Mouse (Mus musculus): ENCODE data around the gene St3gal2. TPM values are rescaled to one million over a fixed set of nuclear protein-coding genes. Genes with fewer than 3 reads are reported as not detected.

The St3gal2 gene
- polyA plus RNA-seq (2015; fragmentation: Nextera tagmentation; extraction: Ambion mirVana) = 25.9 and 26.8 TPM in 2 replicates

- H3K27ac ChIP-seq (ENCODE audit: low read length) = peak within 1 kb of the TSS; percentile 83
Measured at GRCm38 (mm10) chr8:110919341-110920031, at the start of gene St3gal2. Gene St3gal2, plus strand, starts transcription at chr8:110919922.

DNA sequence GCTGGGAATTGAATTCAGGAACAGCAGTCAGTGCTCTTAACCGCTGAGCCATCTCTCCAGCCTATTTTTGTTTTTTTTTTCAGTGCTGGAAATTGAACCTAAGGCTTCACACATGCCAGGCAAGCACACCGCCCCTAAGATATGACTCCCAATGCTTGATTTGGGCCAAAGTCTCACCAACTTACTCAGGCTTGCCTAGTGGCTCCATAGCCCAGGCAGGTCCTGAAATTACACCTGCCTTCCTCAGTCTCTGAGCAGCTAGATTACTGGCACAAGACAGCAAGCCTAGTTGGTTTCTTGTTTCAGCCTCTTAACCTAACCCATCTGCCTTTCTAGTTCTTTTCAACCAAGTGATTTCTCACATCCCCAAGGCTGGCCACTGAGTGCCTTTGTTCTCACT lies 49.2 kb upstream of the St3gal2 start:
- no peak overlapping the region for H3K4me2 ChIP-seq (ENCODE audit: low read length)
- H3K27ac ChIP-seq (ENCODE audit: low read length) = no peak overlapping the region
- no peaks in the 10 kb centered on the region for H3K9me3 ChIP-seq (replicated peaks; ENCODE audit: control insufficient read depth, low read length, poor library complexity, severe bottlenecking)
- H3K9ac ChIP-seq (ENCODE audit: low read depth, low read length) = no peak overlapping the region
- ATAC-seq = no peak
- no peaks in the 10 kb centered on the region for H3K27me3 ChIP-seq (ENCODE audit: control insufficient read depth, insufficient read depth, low read depth, low read length)
- H3K36me3 ChIP-seq (ENCODE audit: control insufficient read depth, insufficient read depth, low read length) = peaks cover 49% of the 10 kb centered on the region
- 98% methylated on average over 2 of the region's 2 CpGs for WGBS
- H3K4me3 ChIP-seq (ENCODE audit: low read depth, low read length) = no peak overlapping the region
- H3K4me1 ChIP-seq (ENCODE audit: control insufficient read depth, insufficient read depth, low read length) = no peaks in the 10 kb centered on the region

More at GRCm38 (mm10) chr8:110919341-110920031, at the start of gene St3gal2:
- no peaks in the 10 kb centered on the region for H3K27me3 ChIP-seq (ENCODE audit: control insufficient read depth, insufficient read depth, low read depth, low read length)
- peak; percentile 99 for ATAC-seq
- H3K4me1 ChIP-seq (ENCODE audit: control insufficient read depth, insufficient read depth, low read length) = peaks cover 24% of the 10 kb centered on the region
- H3K9me3 ChIP-seq (replicated peaks; ENCODE audit: control insufficient read depth, low read length, poor library complexity, severe bottlenecking) = no peaks in the 10 kb centered on the region
- peak within 1 kb of the TSS; percentile 90 for H3K9ac ChIP-seq (ENCODE audit: low read depth, low read length)
- H3K36me3 ChIP-seq (ENCODE audit: control insufficient read depth, insufficient read depth, low read length) = no peaks in the 10 kb centered on the region
- H3K4me3 ChIP-seq (ENCODE audit: low read depth, low read length) = peak within 1 kb of the TSS; percentile 89
- H3K4me2 ChIP-seq (ENCODE audit: low read length) = peak within 1 kb of the TSS; percentile 96
- WGBS = 2% methylated on average over 20 of the region's 36 CpGs

GRCm38 (mm10) chr8:110877862-110878261 lies 41.9 kb upstream of the St3gal2 start:
- Histone ChIP-seq H3K27me3 (ENCODE audit: control insufficient read depth, insufficient read depth, low read depth, low read length) (no peaks in the 10 kb centered on the region), H3K9ac (ENCODE audit: low read depth, low read length) (no peak overlapping the region), H3K27ac (ENCODE audit: low read length) (no peak overlapping the region), H3K9me3 (replicated peaks; ENCODE audit: control insufficient read depth, low read length, poor library complexity, severe bottlenecking) (no peaks in the 10 kb centered on the region), H3K4me3 (ENCODE audit: low read depth, low read length) (no peak overlapping the region), H3K36me3 (ENCODE audit: control insufficient read depth, insufficient read depth, low read length) (peaks cover 53% of the 10 kb centered on the region), H3K4me2 (ENCODE audit: low read length) (no peak overlapping the region), H3K4me1 (ENCODE audit: control insufficient read depth, insufficient read depth, low read length) (no peaks in the 10 kb centered on the region)
- WGBS = 94% methylated on average over 4 of the region's 4 CpGs
- ATAC-seq = no peak

- ATAC-seq = no peak
- Histone ChIP-seq H3K36me3 (ENCODE audit: control insufficient read depth, insufficient read depth, low read length) (peaks cover 48% of the 10 kb centered on the region), H3K27me3 (ENCODE audit: control insufficient read depth, insufficient read depth, low read depth, low read length) (no peaks in the 10 kb centered on the region), H3K4me2 (ENCODE audit: low read length) (no peak overlapping the region), H3K9ac (ENCODE audit: low read depth, low read length) (no peak overlapping the region), H3K4me3 (ENCODE audit: low read depth, low read length) (no peak overlapping the region), H3K9me3 (replicated peaks; ENCODE audit: control insufficient read depth, low read length, poor library complexity, severe bottlenecking) (no peaks in the 10 kb centered on the region), H3K27ac (ENCODE audit: low read length) (no peak overlapping the region), H3K4me1 (ENCODE audit: control insufficient read depth, insufficient read depth, low read length) (no peaks in the 10 kb centered on the region)
- 92% methylated on average over 10 of the region's 10 CpGs for WGBS
Measured at GRCm38 (mm10) chr8:110881741-110882310, 37.9 kb upstream of the St3gal2 start.

GRCm38 (mm10) chr8:110883824-110884223 lies 35.9 kb upstream of the St3gal2 start:
- H3K36me3 ChIP-seq (ENCODE audit: control insufficient read depth, insufficient read depth, low read length) = peaks cover 48% of the 10 kb centered on the region
- no peak overlapping the region for H3K4me3 ChIP-seq (ENCODE audit: low read depth, low read length)
- H3K27me3 ChIP-seq (ENCODE audit: control insufficient read depth, insufficient read depth, low read depth, low read length) = no peaks in the 10 kb centered on the region
- H3K9ac ChIP-seq (ENCODE audit: low read depth, low read length) = no peak overlapping the region
- no peak for ATAC-seq
- H3K9me3 ChIP-seq (replicated peaks; ENCODE audit: control insufficient read depth, low read length, poor library complexity, severe bottlenecking) = no peaks in the 10 kb centered on the region
- 97% methylated on average over 18 of the region's 18 CpGs for WGBS
- no peaks in the 10 kb centered on the region for H3K4me1 ChIP-seq (ENCODE audit: control insufficient read depth, insufficient read depth, low read length)
- H3K27ac ChIP-seq (ENCODE audit: low read length) = no peak overlapping the region
- H3K4me2 ChIP-seq (ENCODE audit: low read length) = no peak overlapping the region

- ATAC-seq = no peak
- Histone ChIP-seq H3K4me2 (ENCODE audit: low read length) (no peak overlapping the region), H3K36me3 (ENCODE audit: control insufficient read depth, insufficient read depth, low read length) (peaks cover 28% of the 10 kb centered on the region), H3K4me1 (ENCODE audit: control insufficient read depth, insufficient read depth, low read length) (no peaks in the 10 kb centered on the region), H3K27me3 (ENCODE audit: control insufficient read depth, insufficient read depth, low read depth, low read length) (no peaks in the 10 kb centered on the region), H3K9ac (ENCODE audit: low read depth, low read length) (no peak overlapping the region), H3K27ac (ENCODE audit: low read length) (no peak overlapping the region), H3K4me3 (ENCODE audit: low read depth, low read length) (no peak overlapping the region), H3K9me3 (replicated peaks; ENCODE audit: control insufficient read depth, low read length, poor library complexity, severe bottlenecking) (no peaks in the 10 kb centered on the region)
- WGBS = 85% methylated on average over 3 of the region's 3 CpGs
Measured at GRCm38 (mm10) chr8:110886634-110887033, 33.1 kb upstream of the St3gal2 start.

DNA sequence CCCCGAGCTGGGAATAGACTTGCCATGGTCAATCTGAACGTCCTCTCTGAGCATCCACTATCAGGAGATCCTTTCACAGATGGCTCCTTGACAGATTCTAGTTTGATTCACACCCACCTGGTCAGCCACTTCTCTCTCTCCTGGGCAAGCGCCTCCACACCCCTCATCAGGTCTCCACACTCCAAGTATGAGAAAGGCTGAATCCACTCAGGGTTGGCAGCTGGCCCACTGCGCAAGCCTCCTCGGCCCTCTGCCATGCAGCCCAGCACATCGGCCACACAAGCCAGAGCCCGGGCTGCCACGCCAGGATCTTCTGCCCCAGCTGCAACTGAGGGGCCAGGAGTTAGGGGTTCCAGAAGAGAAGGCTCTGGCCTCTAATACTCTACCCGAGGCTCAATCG lies 32.2 kb upstream of the St3gal2 start:
- Histone ChIP-seq H3K4me1 (ENCODE audit: control insufficient read depth, insufficient read depth, low read length) (no peaks in the 10 kb centered on the region), H3K4me2 (ENCODE audit: low read length) (no peak overlapping the region), H3K9ac (ENCODE audit: low read depth, low read length) (no peak overlapping the region), H3K36me3 (ENCODE audit: control insufficient read depth, insufficient read depth, low read length) (peaks cover 20% of the 10 kb centered on the region), H3K27me3 (ENCODE audit: control insufficient read depth, insufficient read depth, low read depth, low read length) (no peaks in the 10 kb centered on the region), H3K4me3 (ENCODE audit: low read depth, low read length) (no peak overlapping the region), H3K9me3 (replicated peaks; ENCODE audit: control insufficient read depth, low read length, poor library complexity, severe bottlenecking) (no peaks in the 10 kb centered on the region), H3K27ac (ENCODE audit: low read length) (no peak overlapping the region)
- ATAC-seq = no peak
- WGBS = 95% methylated on average over 10 of the region's 10 CpGs

DNA sequence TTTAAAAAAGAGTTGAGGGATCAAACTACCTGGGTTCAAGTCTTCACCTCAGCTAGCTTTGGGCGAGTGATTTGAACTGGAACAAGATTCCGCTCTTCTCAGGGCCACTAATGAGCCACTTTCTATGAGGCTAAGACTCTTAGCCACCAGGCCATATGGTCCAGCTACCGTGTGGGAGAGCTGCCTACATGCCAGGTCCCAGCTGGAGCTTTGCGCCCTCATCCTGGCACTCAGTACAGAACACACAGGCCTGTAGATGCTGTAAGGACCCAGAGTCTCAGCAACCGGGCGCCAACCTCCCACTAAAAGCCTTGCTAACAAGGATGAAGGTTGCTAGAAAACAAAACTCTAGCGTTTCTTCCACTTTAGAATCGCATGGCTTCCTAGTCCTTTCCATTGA lies 31.3 kb upstream of the St3gal2 start:
- Histone ChIP-seq H3K36me3 (ENCODE audit: control insufficient read depth, insufficient read depth, low read length) (peaks cover 12% of the 10 kb centered on the region), H3K4me1 (ENCODE audit: control insufficient read depth, insufficient read depth, low read length) (no peaks in the 10 kb centered on the region), H3K27ac (ENCODE audit: low read length) (no peak overlapping the region), H3K27me3 (ENCODE audit: control insufficient read depth, insufficient read depth, low read depth, low read length) (no peaks in the 10 kb centered on the region), H3K9ac (ENCODE audit: low read depth, low read length) (no peak overlapping the region), H3K4me3 (ENCODE audit: low read depth, low read length) (no peak overlapping the region), H3K9me3 (replicated peaks; ENCODE audit: control insufficient read depth, low read length, poor library complexity, severe bottlenecking) (no peaks in the 10 kb centered on the region), H3K4me2 (ENCODE audit: low read length) (no peak overlapping the region)
- 95% methylated on average over 8 of the region's 8 CpGs for WGBS
- ATAC-seq = no peak

DNA sequence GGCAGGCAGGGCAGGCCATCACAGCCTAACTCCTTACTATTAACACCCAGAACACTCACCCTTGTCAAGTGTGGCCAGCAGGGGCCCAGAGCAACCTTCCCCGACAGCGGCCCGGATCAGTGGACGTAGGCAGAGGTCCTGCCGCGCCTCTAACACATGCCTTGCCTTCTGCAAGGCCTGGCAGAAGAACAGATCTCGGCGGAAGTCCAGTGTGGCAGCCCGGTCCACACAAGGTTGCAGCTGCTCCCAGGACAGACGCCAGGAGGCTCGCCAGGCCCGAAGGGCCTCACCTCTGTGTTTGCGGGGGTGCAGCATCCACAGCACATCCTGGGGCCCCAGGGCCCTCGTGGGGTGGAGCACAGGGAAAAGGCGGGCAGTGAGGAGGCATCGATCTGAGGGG lies 30.9 kb upstream of the St3gal2 start:
- Histone ChIP-seq H3K36me3 (ENCODE audit: control insufficient read depth, insufficient read depth, low read length) (peaks cover 8% of the 10 kb centered on the region), H3K9ac (ENCODE audit: low read depth, low read length) (no peak overlapping the region), H3K4me2 (ENCODE audit: low read length) (no peak overlapping the region), H3K4me3 (ENCODE audit: low read depth, low read length) (no peak overlapping the region), H3K9me3 (replicated peaks; ENCODE audit: control insufficient read depth, low read length, poor library complexity, severe bottlenecking) (no peaks in the 10 kb centered on the region), H3K4me1 (ENCODE audit: control insufficient read depth, insufficient read depth, low read length) (no peaks in the 10 kb centered on the region), H3K27ac (ENCODE audit: low read length) (no peak overlapping the region), H3K27me3 (ENCODE audit: control insufficient read depth, insufficient read depth, low read depth, low read length) (no peaks in the 10 kb centered on the region)
- WGBS = 88% methylated on average over 16 of the region's 16 CpGs
- no peak for ATAC-seq
